Mouse (Mus musculus): ENCODE measurements at regions not wholly inside any gene's neighbourhood (a gene's known extent, or its start where the extent isn't known, plus 50 kb on each side); places are given as distances from the start of the nearest gene placed in this dataset.
A peak's percentile ranks its signal among the peaks of the same experiment; 100 is the strongest.

GRCm38 (mm10) chr17:88272161-88272560, 168.3 kb upstream of the Foxn2 start:
- no peak for ATAC-seq
- Histone ChIP-seq H3K9me3 (replicated peaks; ENCODE audit: control insufficient read depth, low read length) (no peaks in the 10 kb centered on the region), H3K27me3 (replicated peaks; ENCODE audit: control insufficient read depth, insufficient read depth, low read length) (no peaks in the 10 kb centered on the region), H3K27ac (ENCODE audit: low read depth, low read length) (no peak overlapping the region), H3K36me3 (ENCODE audit: control insufficient read depth, insufficient read depth, low read length) (no peaks in the 10 kb centered on the region), H3K4me3 (ENCODE audit: low read depth, low read length) (no peak overlapping the region), H3K4me1 (ENCODE audit: control insufficient read depth, insufficient read depth, low read length) (peaks cover 8% of the 10 kb centered on the region), H3K4me2 (ENCODE audit: low read length) (no peak overlapping the region), H3K9ac (ENCODE audit: low read length) (no peak overlapping the region)
- DNase-seq (ENCODE audit: low spot score) = no peak
- 93% methylated on average over 5 of the region's 5 CpGs for WGBS

- ATAC-seq (no peak), DNase-seq (ENCODE audit: low spot score) (no peak)
- H3K9me3 ChIP-seq (replicated peaks; ENCODE audit: control insufficient read depth, low read length) = no peaks in the 10 kb centered on the region
- 92% methylated on average over 9 of the region's 9 CpGs for WGBS
- H3K4me2 ChIP-seq (ENCODE audit: low read length) = no peak overlapping the region
- peaks cover 8% of the 10 kb centered on the region for H3K4me1 ChIP-seq (ENCODE audit: control insufficient read depth, insufficient read depth, low read length)
- H3K9ac ChIP-seq (ENCODE audit: low read length) = no peak overlapping the region
- no peak overlapping the region for H3K27ac ChIP-seq (ENCODE audit: low read depth, low read length)
- no peaks in the 10 kb centered on the region for H3K36me3 ChIP-seq (ENCODE audit: control insufficient read depth, insufficient read depth, low read length)
- H3K27me3 ChIP-seq (replicated peaks; ENCODE audit: control insufficient read depth, insufficient read depth, low read length) = no peaks in the 10 kb centered on the region
- no peak overlapping the region for H3K4me3 ChIP-seq (ENCODE audit: low read depth, low read length)
These were observed 167.0 kb upstream of the Foxn2 start for GRCm38 (mm10) chr17:88273520-88273919.

- WGBS = 54% methylated on average over 14 of the region's 14 CpGs
- Histone ChIP-seq H3K36me3 (ENCODE audit: control insufficient read depth, insufficient read depth, low read length) (no peaks in the 10 kb centered on the region), H3K9ac (ENCODE audit: low read length) (no peak overlapping the region), H3K27me3 (replicated peaks; ENCODE audit: control insufficient read depth, insufficient read depth, low read length) (no peaks in the 10 kb centered on the region), H3K4me3 (ENCODE audit: low read depth, low read length) (no peak overlapping the region), H3K4me2 (ENCODE audit: low read length) (peak overlapping the region; percentile 24), H3K9me3 (replicated peaks; ENCODE audit: control insufficient read depth, low read length) (no peaks in the 10 kb centered on the region), H3K27ac (ENCODE audit: low read depth, low read length) (peak overlapping the region; percentile 66), H3K4me1 (ENCODE audit: control insufficient read depth, insufficient read depth, low read length) (peaks cover 8% of the 10 kb centered on the region)
- peak; percentile 46 for DNase-seq (ENCODE audit: low spot score)
- ATAC-seq = peak; percentile 56; the same call in 1 of the 2 replicates
These were observed 166.4 kb upstream of the Foxn2 start for GRCm38 (mm10) chr17:88274003-88274698.

- H3K27ac ChIP-seq (ENCODE audit: low read depth, low read length) = peak overlapping the region; percentile 48
- H3K4me3 ChIP-seq (ENCODE audit: low read depth, low read length) = no peak overlapping the region
- H3K4me1 ChIP-seq (ENCODE audit: control insufficient read depth, insufficient read depth, low read length) = peaks cover 8% of the 10 kb centered on the region
- no peaks in the 10 kb centered on the region for H3K36me3 ChIP-seq (ENCODE audit: control insufficient read depth, insufficient read depth, low read length)
- no peak overlapping the region for H3K9ac ChIP-seq (ENCODE audit: low read length)
- ATAC-seq (peak; percentile 92), DNase-seq (ENCODE audit: low spot score) (peak; percentile 84)
- H3K27me3 ChIP-seq (replicated peaks; ENCODE audit: control insufficient read depth, insufficient read depth, low read length) = no peaks in the 10 kb centered on the region
- H3K4me2 ChIP-seq (ENCODE audit: low read length) = peak overlapping the region; percentile 24; the same call in 1 of the 2 replicates
- H3K9me3 ChIP-seq (replicated peaks; ENCODE audit: control insufficient read depth, low read length) = no peaks in the 10 kb centered on the region
- WGBS = 16% methylated on average over 6 of the region's 6 CpGs
These were observed 165.6 kb upstream of the Foxn2 start for GRCm38 (mm10) chr17:88274720-88275433.

GRCm38 (mm10) chr17:88279656-88280055, 160.9 kb upstream of the Foxn2 start:
- no peak overlapping the region for H3K4me2 ChIP-seq (ENCODE audit: low read length)
- no peaks in the 10 kb centered on the region for H3K27me3 ChIP-seq (replicated peaks; ENCODE audit: control insufficient read depth, insufficient read depth, low read length)
- peaks cover 7% of the 10 kb centered on the region for H3K4me1 ChIP-seq (ENCODE audit: control insufficient read depth, insufficient read depth, low read length)
- H3K4me3 ChIP-seq (ENCODE audit: low read depth, low read length) = no peak overlapping the region
- no peak overlapping the region for H3K9ac ChIP-seq (ENCODE audit: low read length)
- DNase-seq (ENCODE audit: low spot score) (no peak), ATAC-seq (no peak)
- H3K27ac ChIP-seq (ENCODE audit: low read depth, low read length) = no peak overlapping the region
- no peaks in the 10 kb centered on the region for H3K36me3 ChIP-seq (ENCODE audit: control insufficient read depth, insufficient read depth, low read length)
- H3K9me3 ChIP-seq (replicated peaks; ENCODE audit: control insufficient read depth, low read length) = no peaks in the 10 kb centered on the region
- WGBS = 87% methylated on average over 5 of the region's 5 CpGs

GRCm38 (mm10) chr17:88282711-88283110, 157.8 kb upstream of the Foxn2 start:
- Histone ChIP-seq H3K4me1 (ENCODE audit: control insufficient read depth, insufficient read depth, low read length) (no peaks in the 10 kb centered on the region), H3K36me3 (ENCODE audit: control insufficient read depth, insufficient read depth, low read length) (no peaks in the 10 kb centered on the region), H3K9ac (ENCODE audit: low read length) (no peak overlapping the region), H3K4me2 (ENCODE audit: low read length) (no peak overlapping the region), H3K9me3 (replicated peaks; ENCODE audit: control insufficient read depth, low read length) (peaks cover 2% of the 10 kb centered on the region; the same call in 1 of the 2 replicates), H3K27ac (ENCODE audit: low read depth, low read length) (no peak overlapping the region), H3K4me3 (ENCODE audit: low read depth, low read length) (no peak overlapping the region), H3K27me3 (replicated peaks; ENCODE audit: control insufficient read depth, insufficient read depth, low read length) (no peaks in the 10 kb centered on the region)
- ATAC-seq (no peak), DNase-seq (ENCODE audit: low spot score) (no peak)
- 58% methylated on average over 1 of the region's 1 CpGs for WGBS

GRCm38 (mm10) chr17:88284477-88284876, 156.0 kb upstream of the Foxn2 start:
- ATAC-seq (no peak), DNase-seq (ENCODE audit: low spot score) (no peak)
- no peak overlapping the region for H3K27ac ChIP-seq (ENCODE audit: low read depth, low read length)
- H3K4me3 ChIP-seq (ENCODE audit: low read depth, low read length) = no peak overlapping the region
- H3K9me3 ChIP-seq (replicated peaks; ENCODE audit: control insufficient read depth, low read length) = peaks cover 12% of the 10 kb centered on the region
- no peak overlapping the region for H3K4me2 ChIP-seq (ENCODE audit: low read length)
- no peaks in the 10 kb centered on the region for H3K27me3 ChIP-seq (replicated peaks; ENCODE audit: control insufficient read depth, insufficient read depth, low read length)
- H3K36me3 ChIP-seq (ENCODE audit: control insufficient read depth, insufficient read depth, low read length) = no peaks in the 10 kb centered on the region
- 89% methylated on average over 3 of the region's 3 CpGs for WGBS
- H3K4me1 ChIP-seq (ENCODE audit: control insufficient read depth, insufficient read depth, low read length) = no peaks in the 10 kb centered on the region
- no peak overlapping the region for H3K9ac ChIP-seq (ENCODE audit: low read length)

GRCm38 (mm10) chr17:88287861-88288260, 152.7 kb upstream of the Foxn2 start:
- ATAC-seq (no peak), DNase-seq (ENCODE audit: low spot score) (no peak)
- no peak overlapping the region for H3K27ac ChIP-seq (ENCODE audit: low read depth, low read length)
- no peak overlapping the region for H3K9ac ChIP-seq (ENCODE audit: low read length)
- no peak overlapping the region for H3K4me2 ChIP-seq (ENCODE audit: low read length)
- peaks cover 12% of the 10 kb centered on the region for H3K9me3 ChIP-seq (replicated peaks; ENCODE audit: control insufficient read depth, low read length)
- no peaks in the 10 kb centered on the region for H3K36me3 ChIP-seq (ENCODE audit: control insufficient read depth, insufficient read depth, low read length)
- H3K4me3 ChIP-seq (ENCODE audit: low read depth, low read length) = no peak overlapping the region
- no peaks in the 10 kb centered on the region for H3K4me1 ChIP-seq (ENCODE audit: control insufficient read depth, insufficient read depth, low read length)
- H3K27me3 ChIP-seq (replicated peaks; ENCODE audit: control insufficient read depth, insufficient read depth, low read length) = no peaks in the 10 kb centered on the region
- 69% methylated on average over 1 of the region's 1 CpGs for WGBS

- H3K9me3 ChIP-seq (replicated peaks; ENCODE audit: control insufficient read depth, low read length) = no peaks in the 10 kb centered on the region
- H3K9ac ChIP-seq (ENCODE audit: low read length) = no peak overlapping the region
- ATAC-seq (no peak), DNase-seq (ENCODE audit: low spot score) (no peak)
- no peak overlapping the region for H3K27ac ChIP-seq (ENCODE audit: low read depth, low read length)
- H3K36me3 ChIP-seq (ENCODE audit: control insufficient read depth, insufficient read depth, low read length) = no peaks in the 10 kb centered on the region
- H3K4me1 ChIP-seq (ENCODE audit: control insufficient read depth, insufficient read depth, low read length) = no peaks in the 10 kb centered on the region
- no peak overlapping the region for H3K4me3 ChIP-seq (ENCODE audit: low read depth, low read length)
- 58% methylated on average over 4 of the region's 4 CpGs for WGBS
- H3K4me2 ChIP-seq (ENCODE audit: low read length) = no peak overlapping the region
- no peaks in the 10 kb centered on the region for H3K27me3 ChIP-seq (replicated peaks; ENCODE audit: control insufficient read depth, insufficient read depth, low read length)
These were observed 143.0 kb upstream of the Foxn2 start for GRCm38 (mm10) chr17:88297520-88297919.
